Mouse (Mus musculus) frontal cortex, adult (tissue): Measurements from ENCODE around the gene Nceh1.

Experiments
- ATAC-seq: cut with Nextera tagmentation; 2 replicates; pipeline ENCODE4 v1.9.2; 2017; ENCODE audit warnings: mild to moderate bottlenecking, moderate library complexity, mixed read lengths; ENCODE audit not compliant: low TSS enrichment

Gene Nceh1

DNA sequence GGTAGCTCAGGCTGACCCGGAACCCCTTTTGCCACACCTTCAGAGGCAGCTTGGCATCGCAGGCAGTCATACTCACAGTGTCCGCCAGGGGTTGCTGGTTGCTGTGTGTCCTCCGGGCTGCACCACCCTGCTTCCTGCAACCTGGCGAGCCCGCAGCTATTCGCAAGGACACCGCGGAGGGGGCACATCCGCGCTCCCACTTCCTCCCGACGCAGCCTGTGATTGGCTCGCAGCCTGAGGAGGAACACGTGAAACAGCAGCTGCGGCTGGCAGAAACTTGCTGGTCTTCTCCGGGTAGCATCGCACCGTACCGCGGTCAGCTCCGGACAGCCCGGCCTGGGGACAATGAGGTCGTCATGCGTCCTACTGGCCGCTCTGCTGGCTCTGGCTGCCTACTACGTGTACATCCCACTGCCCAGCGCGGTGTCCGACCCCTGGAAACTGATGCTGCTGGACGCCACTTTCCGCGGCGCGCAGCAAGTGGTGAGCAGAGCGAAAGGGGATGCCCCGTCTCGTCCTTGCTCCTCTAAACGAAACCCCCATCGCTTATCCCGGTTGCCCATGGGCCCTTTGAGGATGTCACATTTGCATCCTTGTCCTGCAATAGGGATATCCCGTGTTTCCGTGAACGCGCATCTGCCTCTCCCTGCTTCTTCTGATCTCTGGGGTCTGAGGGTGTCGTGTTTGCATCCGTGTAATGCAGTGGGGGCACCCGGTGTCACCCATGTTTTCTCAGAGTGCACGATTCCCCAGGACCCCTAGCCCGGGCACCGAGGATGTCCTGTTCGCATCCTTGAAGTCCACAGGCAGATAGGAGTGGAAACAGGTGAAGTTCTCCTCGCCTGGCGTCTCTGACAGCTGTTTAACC, at the start of gene Nceh1:
Gene Nceh1 (plus strand): TSS at position 233 of the 868 bp plus-strand sequence.
- peak; percentile 95 for ATAC-seq

DNA sequence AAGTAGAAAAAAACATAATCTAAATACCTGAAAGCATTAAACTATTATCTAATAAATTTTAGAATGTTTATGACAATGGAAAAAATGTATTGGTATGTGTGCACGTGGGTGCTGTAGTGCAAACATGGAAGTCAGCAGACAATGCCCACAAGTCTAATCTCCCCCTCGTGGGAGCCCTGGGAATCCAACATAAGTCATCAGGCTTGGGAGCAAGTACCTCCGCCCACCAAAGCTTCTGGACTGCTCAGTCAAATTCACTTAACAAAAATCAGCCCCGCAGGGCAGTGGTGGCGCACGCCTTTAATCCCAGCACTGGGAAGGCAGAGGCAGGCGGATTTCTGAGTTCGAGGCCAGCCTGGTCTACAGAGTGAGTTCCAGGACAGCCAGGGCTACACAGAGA, 42.7 kb upstream of the Nceh1 start:
- no peak for ATAC-seq

DNA sequence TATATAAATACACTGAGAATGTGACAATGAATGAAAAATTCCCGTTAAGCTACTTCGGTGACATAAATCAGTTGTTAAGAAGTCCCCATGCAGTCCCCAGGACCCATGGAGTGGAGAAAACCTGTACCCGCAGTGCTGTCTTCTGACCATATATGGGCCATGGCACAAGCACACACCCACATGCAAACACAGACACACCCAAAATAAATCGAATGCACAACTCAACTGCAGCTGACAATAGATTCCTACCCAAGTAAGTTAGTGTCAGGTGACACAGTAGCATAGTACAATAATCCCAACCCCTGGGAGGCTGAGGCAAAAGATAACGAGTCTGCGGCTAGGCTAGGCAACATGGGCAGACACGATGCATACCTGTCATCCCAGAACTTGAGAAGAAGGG, 39.2 kb upstream of the Nceh1 start:
- ATAC-seq = no peak

DNA sequence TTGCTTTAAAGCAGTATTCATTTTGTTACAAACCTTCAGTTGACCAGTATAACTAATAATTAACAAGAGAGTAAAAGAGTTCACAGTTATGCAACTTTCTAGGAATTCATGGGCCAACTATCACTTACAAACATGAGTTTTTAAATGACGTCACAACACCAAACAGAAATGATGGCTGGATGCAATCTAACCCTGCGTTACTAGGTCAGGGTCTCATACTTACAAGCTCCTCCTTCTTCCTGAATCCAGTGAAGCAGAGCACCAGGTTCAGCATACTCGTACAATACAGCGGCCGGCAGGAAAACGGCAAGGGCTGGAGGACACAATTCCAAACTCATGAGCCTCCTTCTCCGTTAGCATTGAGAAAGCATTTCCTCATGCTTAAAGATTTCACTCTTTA, 37.0 kb upstream of the Nceh1 start:
- no peak for ATAC-seq

DNA sequence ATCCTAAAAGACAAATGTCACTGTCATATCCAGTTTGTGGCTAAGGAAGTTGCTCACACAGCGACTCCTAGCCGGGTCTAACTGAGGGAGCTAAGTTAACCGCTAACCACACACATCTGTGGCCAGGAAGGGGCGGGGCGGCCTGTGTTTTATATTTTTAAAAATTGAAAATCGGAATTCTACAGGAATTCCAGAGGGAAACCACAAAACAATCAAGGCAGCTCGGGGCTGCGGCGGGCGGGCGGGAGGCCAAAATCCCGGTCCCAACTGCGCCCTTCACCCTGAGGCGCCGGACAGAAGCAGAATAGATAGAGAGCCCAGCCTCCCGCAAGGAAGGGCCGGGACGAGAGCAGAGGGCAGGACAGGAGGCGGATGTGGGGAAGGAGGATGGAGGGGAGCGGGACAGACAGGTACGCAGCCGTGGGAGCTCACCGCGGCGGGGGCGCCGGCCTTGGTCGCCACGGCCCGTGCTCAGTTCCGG, 29.5 kb upstream of the Nceh1 start:
- no peak for ATAC-seq

DNA sequence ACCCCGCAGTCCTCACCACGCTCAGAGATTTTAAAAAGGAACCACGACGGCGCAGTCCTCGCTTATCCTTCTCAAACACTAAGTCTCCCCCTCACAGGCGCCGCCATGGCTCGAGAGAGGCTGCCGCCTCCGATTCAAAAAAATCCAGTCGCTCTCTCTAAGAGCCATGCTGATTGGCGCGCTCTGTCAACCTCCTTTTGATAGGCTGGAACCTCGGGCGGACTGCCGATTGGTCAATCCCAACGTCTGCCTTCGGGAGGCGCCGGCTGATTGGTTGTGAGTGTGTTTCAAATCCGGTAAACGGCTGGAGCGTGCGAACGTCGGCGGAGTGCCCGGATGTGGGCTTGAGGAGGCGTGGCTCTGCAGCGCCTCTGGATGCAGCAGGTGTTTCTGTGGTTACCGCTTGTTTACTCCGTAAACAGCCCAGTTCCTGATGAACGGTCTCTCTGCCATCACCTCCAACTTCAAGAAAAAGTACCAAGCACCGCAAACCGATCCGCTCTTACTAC, 29.0 kb upstream of the Nceh1 start, which contains the start of gene Ect2:
Gene Ect2 (minus strand): TSS at position 178 of the 509 bp plus-strand sequence.
- peak; percentile 100 for ATAC-seq

DNA sequence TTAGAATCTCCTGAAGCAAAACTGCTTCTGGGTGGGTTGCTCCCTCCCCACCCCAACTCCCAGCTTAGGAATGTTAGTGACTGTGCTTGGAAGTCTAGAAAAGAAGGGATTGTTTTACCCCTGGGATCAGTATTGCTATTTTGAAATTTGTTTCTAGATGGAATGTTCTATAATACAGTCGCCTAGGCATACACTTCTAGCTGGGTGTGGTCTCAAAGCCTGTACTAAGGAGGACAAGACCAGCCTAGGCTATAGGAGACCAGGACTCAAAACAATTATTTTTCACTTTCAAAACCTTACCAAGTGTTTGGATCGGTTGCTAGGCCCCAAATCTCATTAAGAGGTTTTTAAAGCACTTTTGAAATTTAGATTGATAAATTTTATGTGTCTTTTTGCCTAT, 28.5 kb upstream of the Nceh1 start:
- no peak; the same call in 1 of the 2 replicates for ATAC-seq

DNA sequence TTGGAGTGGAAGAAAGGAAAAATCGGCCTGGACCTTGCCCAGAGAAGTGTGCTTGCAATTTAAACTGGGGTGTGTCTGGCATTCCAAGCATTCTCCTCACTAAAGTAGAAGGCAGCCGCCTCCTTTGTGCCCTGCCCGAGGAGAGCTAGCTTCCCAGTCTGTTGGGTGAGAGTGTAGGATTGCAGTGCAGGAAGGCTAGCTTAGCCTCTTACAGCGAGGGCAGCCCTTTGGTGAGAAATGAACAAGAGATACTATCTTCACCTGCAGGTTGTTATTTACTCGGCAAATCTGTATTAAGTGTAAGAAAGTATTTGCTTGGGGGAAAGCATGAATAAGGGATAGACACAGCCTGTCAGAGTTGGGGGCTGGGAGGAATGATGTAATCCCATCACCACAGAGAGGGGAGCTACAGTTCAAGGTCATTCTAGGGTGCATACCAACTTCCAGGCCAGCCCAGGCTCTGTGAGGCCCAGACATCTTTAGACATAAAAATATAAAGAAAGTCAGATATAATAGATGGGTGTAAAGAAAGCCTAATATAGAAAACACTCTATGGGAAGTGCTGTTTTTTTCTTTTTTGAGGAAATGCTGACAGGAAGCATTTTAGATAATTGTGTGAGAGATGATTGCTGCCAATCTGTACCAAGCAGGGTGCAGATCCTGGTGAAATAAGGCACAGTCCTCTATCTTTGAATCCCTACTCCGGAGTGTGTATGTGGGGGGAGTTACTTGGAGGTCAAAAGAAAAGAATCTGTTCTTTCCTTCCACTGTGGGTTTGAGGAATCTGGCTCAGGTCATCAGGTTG, 27.5 kb upstream of the Nceh1 start:
- no peak for ATAC-seq

DNA sequence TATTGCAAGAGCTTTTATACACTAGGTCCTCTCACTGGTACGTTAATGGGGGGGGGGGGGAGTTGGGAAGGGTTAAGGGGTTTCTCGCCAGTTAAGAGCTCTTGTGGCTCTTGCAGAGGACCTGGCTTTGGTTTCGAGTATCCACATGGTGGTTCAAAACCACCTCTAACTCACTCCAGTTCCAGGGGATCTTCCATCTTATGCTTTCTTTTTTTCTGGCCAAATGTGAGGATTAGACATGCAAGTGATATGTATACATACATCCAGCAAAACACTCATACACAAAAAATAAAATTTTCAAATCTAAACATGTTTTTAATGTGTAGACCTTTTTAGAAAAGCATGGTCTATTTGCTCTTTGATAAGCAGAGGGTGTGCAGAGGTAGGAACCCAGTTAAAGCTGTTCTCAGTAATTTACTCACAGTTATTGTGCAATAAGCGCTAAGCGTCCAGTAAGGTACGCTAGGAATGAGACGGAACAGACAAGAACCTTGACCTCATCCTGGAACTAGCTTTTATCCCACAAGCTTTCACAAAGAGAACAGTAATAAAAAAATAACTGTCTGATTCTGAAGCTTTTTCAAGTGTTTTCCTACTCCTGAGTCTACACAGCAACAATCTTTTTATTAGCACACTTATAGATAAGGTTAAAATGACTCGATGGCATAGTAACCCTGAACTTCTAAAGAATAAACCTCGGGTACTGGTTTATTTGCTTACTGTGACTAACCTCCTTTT, 26.7 kb upstream of the Nceh1 start:
- ATAC-seq = no peak

DNA sequence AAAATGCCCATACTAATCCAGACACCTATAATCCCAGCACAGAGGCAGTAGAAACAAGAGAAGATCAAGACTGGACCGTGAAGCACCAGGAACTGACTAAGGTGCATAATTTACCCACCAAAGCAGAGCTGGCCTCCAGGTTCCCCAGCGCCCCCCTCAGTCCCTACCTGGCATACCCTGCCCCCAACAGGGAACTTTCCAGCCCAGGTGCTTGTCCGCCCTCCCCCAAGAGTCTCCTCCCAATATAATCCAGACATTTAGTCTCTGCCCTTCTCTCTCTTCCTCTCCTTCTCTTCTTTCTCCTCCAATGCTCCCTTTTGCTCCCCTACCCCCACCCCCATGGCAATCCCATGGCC, 26.2 kb upstream of the Nceh1 start:
- no peak for ATAC-seq

DNA sequence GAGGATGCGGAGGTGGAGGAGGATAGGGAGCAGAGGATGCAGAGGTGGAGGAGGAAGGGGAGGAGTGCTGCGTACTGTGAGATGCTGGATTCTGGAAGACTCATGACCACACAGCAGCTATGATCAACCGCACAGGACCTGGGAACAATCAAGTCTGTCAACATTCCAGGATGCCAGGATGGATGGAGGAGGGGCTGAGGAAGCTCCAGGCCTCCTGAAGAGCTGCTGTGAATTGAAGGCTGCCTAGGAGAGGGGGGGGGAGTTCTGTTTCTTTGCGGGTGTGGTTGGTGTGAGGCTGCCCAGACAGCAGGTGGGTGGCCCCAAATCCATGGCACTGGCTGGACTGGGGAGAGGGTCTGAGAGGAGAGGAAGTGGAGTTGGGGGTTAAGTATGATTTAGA, 23.9 kb upstream of the Nceh1 start:
- ATAC-seq = no peak

DNA sequence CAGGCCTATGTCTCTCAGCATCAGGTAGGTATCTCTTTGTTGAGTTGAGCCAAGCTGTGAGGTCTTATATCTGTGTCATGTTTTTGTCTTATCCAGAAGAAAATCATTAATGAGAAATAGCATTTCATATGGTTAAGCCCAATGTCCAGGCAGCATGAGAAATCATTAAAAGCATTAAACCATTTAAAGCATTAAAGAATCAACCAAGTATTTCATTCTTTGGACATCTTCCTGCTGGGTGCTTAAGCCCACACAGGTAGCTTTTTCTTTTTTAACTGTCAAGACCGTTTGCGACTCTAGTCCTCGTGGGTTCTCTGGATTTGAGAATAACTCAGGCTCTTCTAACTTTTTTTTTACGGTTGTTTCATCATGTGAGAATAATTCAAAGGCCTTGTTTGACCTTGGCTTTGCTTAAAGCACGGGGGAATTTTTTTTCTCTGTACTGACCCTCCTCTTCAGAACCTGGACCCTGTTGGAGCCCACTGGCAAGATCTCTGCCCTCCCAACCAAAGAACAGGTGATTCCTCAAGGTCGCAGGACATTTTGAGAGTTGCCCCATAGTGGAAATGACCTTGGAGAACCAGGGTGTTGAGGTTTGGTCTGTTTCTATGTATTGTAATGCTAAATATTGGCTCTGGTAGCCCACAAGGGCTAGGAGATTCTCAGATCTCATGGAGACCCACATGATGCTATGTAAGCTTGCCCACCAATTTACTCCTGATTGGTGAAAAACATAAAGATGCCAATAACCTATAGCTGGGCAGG, 20.9 kb upstream of the Nceh1 start:
- ATAC-seq = no peak

DNA sequence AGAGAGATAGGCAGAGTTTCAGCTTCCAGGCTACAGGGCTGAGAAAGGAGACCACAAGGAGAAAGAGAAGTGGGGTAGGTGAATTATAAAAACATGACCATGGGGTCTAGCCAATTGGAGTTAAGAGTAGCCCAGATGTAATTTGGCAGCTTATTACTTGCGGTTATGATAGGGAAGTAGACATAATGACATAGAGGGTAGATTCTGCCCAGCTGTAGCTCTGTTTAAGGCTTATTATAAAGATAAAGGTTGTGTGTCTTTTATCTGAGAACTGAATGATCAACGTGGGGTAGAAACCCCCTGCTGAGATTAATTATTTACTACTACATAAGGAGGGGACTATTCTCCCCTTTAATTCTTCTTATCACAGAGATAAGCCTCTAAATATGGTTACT, 20.4 kb upstream of the Nceh1 start:
- ATAC-seq = no peak

DNA sequence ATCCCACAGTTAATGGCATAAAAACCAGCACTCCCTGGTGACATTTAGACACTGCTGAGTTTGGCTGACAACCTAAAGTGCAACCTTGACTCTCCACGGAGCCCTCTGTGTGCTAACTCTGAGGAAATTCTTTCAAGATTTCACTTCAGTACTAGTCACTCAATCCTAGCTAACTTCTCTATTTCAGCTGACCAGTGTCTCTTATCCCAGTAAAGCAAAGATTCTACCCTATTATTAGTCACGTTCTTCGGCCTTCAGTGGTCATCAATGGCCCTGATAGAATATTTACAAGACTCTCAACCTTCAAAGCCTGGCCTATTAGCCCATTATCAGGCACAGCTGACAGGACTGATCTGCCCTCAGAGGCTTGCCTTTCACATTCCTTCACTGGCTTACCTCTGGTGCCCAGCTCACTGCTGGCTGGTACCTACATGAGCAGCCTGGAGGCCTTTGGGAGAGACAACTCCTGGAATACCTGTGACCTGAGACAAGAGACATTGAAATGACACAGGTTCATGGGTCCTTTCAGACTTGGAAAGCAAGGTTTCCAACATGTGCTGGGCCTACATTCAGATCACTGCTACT, 17.2 kb upstream of the Nceh1 start:
- ATAC-seq = no peak

DNA sequence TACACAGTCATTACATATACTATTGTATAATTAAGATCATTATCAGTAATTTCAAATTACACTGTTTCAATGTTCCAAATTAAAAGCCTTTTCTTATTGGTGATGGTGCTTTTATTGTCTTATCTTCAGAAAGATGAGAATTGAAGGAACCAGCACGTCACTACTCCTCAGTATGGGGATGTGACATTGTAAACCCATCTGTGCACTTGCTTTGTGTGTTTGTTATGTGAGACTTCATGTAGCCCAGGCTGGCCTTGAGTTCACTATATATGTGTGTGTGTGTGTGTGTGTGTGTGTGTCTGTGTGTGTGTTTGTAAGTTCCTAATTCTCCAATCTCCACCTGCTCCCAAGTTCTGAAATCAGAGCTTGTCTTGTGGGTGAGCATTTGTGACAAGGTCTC, 12.5 kb upstream of the Nceh1 start:
- no peak for ATAC-seq

DNA sequence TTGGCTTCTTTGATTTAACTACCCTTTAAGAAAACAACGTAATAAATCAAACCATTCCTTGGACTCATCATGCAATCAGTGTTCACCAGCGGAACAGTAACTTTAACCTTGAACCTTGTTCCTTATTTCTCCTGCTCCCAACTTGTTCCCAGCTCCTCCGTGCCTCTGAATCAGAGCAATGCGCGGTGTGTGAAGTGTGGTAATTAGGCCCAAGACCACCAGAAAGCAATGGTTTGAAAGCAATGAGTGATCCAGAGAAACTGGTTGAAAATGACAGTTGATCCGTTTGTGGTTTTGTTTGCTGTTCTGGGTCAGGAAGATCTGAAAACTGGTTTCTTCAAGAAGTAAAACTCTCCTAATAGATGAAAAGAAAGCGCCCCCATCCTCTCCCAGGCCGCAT, 3.1 kb upstream of the Nceh1 start:
- no peak for ATAC-seq

DNA sequence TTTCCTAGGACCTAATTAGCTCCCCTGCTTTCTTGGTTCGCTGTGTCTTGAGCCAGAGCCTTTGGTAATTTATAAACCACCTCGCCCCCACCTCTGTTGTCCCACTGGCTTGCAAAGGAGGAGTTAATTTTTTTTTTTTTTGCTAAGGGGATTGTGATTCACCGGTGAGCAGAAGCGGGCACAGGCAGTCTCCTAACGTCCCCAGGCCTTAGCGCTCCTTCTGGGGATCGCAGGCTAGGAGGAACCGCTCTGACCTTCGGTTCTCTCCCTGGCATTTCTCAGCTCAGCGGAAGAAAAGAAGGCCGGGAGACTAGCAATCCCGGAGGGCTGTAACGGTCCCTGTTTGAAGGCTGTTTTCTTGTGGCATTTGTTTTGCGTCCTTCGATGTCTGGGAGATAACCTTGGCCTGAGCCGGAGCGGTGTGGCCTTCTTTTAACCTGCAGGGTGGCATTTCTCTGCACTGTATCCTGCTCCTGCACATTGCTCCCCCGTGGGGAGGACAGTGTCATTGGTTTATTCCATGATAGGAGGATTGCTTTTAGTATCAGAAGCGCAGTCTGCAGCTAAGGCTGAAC, 923 bp downstream of the Nceh1 start:
- peak; percentile 57 for ATAC-seq

DNA sequence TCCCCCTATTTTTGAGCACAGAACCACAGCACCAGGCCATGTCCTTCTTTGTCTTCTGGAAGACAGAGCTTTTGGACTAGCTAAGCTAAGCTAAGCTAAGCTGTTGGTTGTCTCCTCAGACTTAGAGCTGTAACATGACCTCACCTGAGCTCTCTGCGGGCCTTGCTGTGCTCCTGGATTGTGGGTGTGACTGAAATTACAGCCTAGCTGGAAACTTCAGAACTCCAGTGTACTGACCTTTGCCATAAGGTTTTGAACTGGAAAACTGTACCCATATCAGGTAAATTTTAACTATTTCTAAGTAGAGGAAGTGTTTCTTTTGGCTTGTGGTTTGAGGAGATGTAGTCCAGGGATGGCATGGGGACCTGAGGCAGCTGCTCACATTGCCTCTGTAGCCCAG, 5.6 kb downstream of the Nceh1 start:
- ATAC-seq = no peak

DNA sequence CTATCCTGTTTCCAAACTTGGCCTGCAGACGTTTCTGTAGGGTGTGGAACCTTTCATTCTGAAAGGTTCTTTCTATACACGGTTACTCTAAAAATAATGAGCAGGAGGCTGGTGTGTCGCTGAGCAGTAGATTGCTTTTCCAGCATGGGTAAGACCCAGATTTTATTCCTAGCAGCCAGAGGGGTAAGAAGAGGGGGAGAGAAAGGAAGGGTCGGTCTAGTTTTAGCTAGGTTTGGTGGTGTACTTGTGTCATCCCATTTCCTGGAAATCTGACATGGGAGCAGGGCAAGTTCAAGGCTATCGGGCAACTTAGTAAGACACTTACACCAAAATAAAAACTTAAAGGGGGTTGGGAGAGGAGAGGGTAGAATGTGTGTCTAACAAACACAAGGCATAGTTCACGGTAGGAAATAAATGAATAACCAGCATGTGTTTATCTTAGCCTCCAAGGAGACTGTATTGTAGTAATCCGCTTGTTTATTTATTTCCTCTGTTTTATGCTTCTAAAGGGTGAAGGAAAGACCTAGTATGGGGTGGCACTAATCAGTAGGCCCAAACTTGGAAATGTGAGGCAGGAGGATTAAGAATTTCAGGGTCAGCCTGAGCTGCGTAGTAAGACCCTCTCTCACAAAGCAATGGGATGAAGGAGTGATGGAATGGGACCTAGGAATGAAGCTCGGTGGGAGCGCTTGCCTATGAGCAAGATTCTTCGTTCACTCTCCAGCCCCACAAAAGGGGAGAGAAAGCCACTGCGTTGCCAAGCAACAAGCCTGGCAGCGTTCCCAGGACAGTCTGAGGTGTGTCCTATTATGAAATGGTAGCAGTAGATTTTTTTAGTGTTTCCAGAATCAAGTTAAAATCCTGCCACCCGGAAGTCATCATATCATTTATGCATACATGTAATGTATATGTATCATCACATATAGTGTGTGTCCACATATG, 6.8 kb downstream of the Nceh1 start:
- ATAC-seq = peak; percentile 66
